Mouse (Mus musculus) ES-Bruce4 (cell line): ENCODE data around the gene Stpg4. TPM values are rescaled to one million over a fixed set of nuclear protein-coding genes. Genes with fewer than 3 reads are reported as not detected.

Experiments used
- H3K27ac ChIP-seq: 2 replicates; pipeline ENCODE4 v1.5.1; 2012; ENCODE audit warnings: low read length, inconsistent platforms; ENCODE audit not compliant: insufficient read depth
- H3K27me3 ChIP-seq: 2 replicates; pipeline ENCODE4 v1.6.1; 2012; ENCODE audit warnings: mild to moderate bottlenecking, low read length, inconsistent platforms; ENCODE audit not compliant: control insufficient read depth, poor library complexity, insufficient read depth, severe bottlenecking
- H3K36me3 ChIP-seq: 2 replicates; pipeline ENCODE4 v1.6.1; 2012; ENCODE audit warnings: inconsistent platforms, mild to moderate bottlenecking, low read length, moderate library complexity; ENCODE audit not compliant: control insufficient read depth, poor library complexity, insufficient read depth, severe bottlenecking
- H3K4me1 ChIP-seq: one replicate; pipeline ENCODE4 v1.8.1; 2011; ENCODE audit warnings: low read length; ENCODE audit not compliant: control insufficient read depth, insufficient read depth
- H3K4me3 ChIP-seq: 2 replicates; pipeline ENCODE4 v1.5.1; 2011; ENCODE audit warnings: low read depth, mild to moderate bottlenecking, low read length
- H3K9ac ChIP-seq: 2 replicates; pipeline ENCODE4 v1.6.1; 2012; ENCODE audit warnings: low read depth, mild to moderate bottlenecking, inconsistent platforms; ENCODE audit not compliant: poor library complexity, severe bottlenecking
- H3K9me3 ChIP-seq: replicated peaks from 2 replicates; pipeline ENCODE4 v1.6.1; 2012; ENCODE audit warnings: mild to moderate bottlenecking, low read length, inconsistent platforms; ENCODE audit not compliant: control insufficient read depth, poor library complexity, insufficient read depth, severe bottlenecking
- CTCF ChIP-seq: IDR thresholded peaks from one replicate; pipeline ENCODE4 v1.8.1; 2011; ENCODE audit warnings: low read depth, low read length
- EP300 ChIP-seq: IDR thresholded peaks from 2 replicates; pipeline ENCODE4 v1.6.1; 2011; ENCODE audit warnings: low read depth, low read length; ENCODE audit not compliant: insufficient read depth
- POLR2A ChIP-seq: IDR thresholded peaks from one replicate; pipeline ENCODE4 v1.8.1; 2011; ENCODE audit warnings: low read length; ENCODE audit not compliant: insufficient read depth
- polyA plus RNA-seq: library from polyadenylated mRNA; stranded (reverse); fragments of >200 nt; gene quantifications from 2 replicates; pipeline ENCODE4 v1.2.4, GENCODE M21; 2011; ENCODE audit warnings: low read depth; ENCODE audit not compliant: missing spikeins, insufficient read depth, insufficient read length

Gene Stpg4
- polyA plus RNA-seq, 1 experiment, result not detected

DNA sequence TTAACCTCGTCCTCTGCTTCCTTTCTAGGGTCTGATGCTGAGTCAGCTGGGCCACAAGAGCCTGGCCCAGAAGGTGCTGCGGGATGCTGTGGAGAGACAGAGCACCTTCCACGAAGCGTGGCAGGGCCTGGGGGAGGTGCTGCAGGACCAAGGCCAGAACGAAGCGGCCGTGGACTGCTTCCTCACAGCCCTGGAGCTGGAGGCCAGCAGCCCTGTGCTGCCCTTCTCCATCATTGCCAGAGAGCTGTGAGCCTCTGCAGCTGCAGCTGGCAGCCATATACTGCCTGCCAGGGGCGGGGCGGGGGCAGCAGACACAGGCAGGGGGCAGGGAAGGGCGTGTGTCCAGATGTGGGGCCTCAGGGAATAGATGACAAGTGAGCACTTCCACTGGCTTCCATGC lies 47.7 kb downstream of the Stpg4 start:
- Histone ChIP-seq H3K27me3 (no peaks in the 10 kb centered on the region), H3K9me3 (no peaks in the 10 kb centered on the region), H3K9ac (no peak overlapping the region), H3K36me3 (no peaks in the 10 kb centered on the region), H3K27ac (no peak overlapping the region), H3K4me1 (peaks cover 8% of the 10 kb centered on the region), H3K4me3 (no peak overlapping the region)
- TF ChIP-seq CTCF (no peak), POLR2A (no peak), EP300 (no peak)

DNA sequence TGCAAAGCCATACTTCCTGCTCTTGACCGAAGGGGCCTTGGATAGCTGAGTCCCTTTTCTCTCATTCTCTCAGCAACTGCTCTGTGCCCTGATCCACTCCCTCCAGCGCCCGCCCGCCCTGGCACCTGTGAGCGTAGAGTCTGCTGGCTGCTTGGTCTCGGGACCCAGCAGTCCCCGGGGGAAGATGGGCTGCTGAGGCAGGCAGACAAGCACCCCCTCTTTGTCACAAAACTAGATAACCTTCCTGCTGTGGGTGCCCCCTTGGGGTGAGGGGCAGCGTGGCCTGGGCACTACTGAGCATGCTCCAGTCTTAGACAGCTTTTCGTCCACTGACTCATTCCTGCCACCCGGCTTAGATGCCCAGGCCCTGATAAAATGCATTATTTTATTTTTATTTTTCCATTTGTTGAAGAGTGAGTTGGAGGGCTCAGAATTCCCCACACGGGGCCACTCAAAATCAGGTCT lies 48.3 kb downstream of the Stpg4 start:
- H3K36me3 ChIP-seq, result no peaks in the 10 kb centered on the region
- no peaks in the 10 kb centered on the region for H3K27me3 ChIP-seq
- no peak overlapping the region for H3K27ac ChIP-seq
- H3K9me3 ChIP-seq, result no peaks in the 10 kb centered on the region
- H3K4me1 ChIP-seq, result peaks cover 8% of the 10 kb centered on the region
- no peak overlapping the region for H3K4me3 ChIP-seq
- H3K9ac ChIP-seq, result no peak overlapping the region
- TF ChIP-seq CTCF (no peak), POLR2A (no peak), EP300 (no peak)

DNA sequence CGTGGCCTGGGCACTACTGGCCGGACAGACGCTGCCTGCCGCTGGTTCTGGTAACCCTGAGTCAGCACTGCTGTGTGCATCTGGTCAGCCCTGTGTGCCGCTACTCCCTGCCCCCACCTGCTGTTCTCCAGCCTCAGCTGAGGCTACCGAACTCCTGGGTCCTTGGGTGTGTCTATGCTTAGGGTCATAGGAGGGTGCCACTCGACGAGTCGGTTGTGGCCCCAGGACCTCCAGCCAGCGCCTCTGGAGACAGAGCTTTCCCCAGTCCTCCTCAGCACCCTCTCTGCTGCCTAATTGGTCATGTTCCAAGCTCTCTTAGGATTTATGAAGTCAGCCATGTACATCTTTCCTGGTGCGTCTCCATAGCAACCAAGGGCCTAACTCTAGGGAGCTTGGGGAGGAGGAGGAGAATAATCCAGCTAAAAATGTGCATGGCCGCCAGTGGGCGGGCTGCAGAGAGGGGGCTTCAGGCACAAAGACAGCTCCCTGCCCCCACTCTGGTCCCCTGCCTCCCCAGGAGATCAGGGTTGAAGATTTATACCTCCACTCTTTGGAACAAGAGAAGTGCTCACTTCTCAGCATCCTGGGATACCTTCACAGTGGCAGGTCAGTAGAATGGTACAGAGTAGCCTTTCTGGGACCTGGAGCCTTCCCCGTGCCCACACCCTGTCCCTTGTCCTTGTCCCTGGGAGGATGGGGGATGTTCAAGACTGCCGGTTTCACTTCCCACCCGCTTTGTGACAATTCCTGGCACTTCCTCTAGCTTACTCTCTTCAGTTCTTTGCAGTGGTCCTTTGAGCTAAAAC lies 49.0 kb downstream of the Stpg4 start:
- H3K4me3 ChIP-seq, result no peak overlapping the region
- TF ChIP-seq EP300 (no peak), CTCF (no peak), POLR2A (no peak)

DNA sequence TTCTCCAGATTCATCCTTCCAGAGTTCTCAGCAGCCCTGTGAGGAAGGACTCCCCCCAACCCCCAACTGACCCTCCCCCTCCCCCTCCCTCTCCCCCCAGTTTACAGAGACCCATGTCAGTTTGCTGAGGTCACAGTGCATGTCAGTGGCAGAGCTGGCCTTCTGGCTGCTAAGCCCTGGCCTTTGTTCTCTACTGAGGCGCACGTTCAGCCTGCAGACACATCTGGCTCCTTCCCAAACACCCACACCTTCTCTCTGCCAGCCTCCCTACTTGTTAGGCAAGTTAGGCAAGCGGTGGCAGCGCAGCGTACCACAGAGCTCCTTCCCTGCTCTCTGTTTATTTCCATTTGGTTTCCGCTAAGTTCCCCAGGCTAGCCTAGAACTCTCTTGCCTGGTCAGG lies 50.0 kb downstream of the Stpg4 start:
- no peak overlapping the region for H3K9ac ChIP-seq
- no peak overlapping the region for H3K4me3 ChIP-seq
- TF ChIP-seq EP300, result no peak
- no peak for TF ChIP-seq POLR2A
- no peaks in the 10 kb centered on the region for H3K9me3 ChIP-seq
- no peak overlapping the region for H3K27ac ChIP-seq
- H3K36me3 ChIP-seq, result no peaks in the 10 kb centered on the region
- H3K4me1 ChIP-seq, result peaks cover 8% of the 10 kb centered on the region
- no peaks in the 10 kb centered on the region for H3K27me3 ChIP-seq

More for the DNA sequence above, 49.0 kb downstream of the Stpg4 start:
- Histone ChIP-seq H3K4me1 (peaks cover 8% of the 10 kb centered on the region), H3K9me3 (no peaks in the 10 kb centered on the region), H3K9ac (no peak overlapping the region), H3K36me3 (no peaks in the 10 kb centered on the region), H3K27me3 (no peaks in the 10 kb centered on the region), H3K27ac (no peak overlapping the region)

DNA sequence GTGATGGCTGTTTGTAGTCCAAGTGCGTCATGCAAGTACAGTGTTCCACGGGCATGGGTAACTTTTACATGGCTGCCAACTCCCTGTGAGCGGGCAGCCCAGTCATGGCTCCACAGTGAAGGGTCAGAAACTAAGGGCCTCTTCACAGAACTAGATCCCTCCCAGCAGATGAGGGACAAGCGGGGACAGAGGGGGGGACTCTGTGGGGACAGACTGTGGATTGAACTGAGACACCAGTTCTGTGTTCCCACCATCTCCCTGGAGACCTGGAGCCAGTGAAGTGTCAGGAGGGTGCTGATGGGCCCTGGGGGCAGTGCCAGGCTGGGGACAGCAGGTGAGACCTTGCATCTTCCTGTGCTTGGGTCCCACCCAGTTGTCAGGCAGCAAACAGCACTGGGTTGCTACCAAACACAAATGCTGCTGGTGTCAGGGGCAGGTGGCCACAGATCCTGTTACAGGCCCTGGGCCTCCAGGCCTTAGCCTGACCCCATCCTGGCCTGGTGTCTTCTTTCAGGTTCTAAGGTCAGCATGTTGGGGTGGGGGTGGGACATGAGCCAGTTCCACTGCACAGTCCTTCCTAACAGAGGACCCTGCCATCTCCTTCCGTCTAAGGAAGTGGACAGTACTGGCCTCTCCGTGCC lies 50.6 kb downstream of the Stpg4 start:
- Histone ChIP-seq H3K4me3 (no peak overlapping the region), H3K36me3 (no peaks in the 10 kb centered on the region), H3K4me1 (peaks cover 8% of the 10 kb centered on the region), H3K9me3 (no peaks in the 10 kb centered on the region), H3K27me3 (no peaks in the 10 kb centered on the region), H3K9ac (no peak overlapping the region), H3K27ac (no peak overlapping the region)
- TF ChIP-seq EP300, result 0 out of 2 replicates have a peak, but pooled peaks have one; percentile 7
- TF ChIP-seq CTCF, result no peak
- no peak for TF ChIP-seq POLR2A
